Mouse (Mus musculus) testis, adult 2 months (tissue): ENCODE results near the gene Ripor2.

ENCODE experiments used
- CTCF ChIP-seq: fragments of 200-500 bp; IDR thresholded peaks from 2 replicates; pipeline ENCODE4 v1.5.1; 2012; ENCODE audit warnings: low read depth, mild to moderate bottlenecking, inconsistent platforms, low read length, moderate library complexity; ENCODE audit not compliant: control insufficient read depth, insufficient read depth, insufficient replicate concordance
- POLR2A ChIP-seq: fragments of 200-500 bp; IDR thresholded peaks from 2 replicates; pipeline ENCODE4 v1.6.1; 2012; ENCODE audit warnings: low read depth, mild to moderate bottlenecking, inconsistent platforms, low read length, moderate library complexity; ENCODE audit not compliant: control insufficient read depth

DNA sequence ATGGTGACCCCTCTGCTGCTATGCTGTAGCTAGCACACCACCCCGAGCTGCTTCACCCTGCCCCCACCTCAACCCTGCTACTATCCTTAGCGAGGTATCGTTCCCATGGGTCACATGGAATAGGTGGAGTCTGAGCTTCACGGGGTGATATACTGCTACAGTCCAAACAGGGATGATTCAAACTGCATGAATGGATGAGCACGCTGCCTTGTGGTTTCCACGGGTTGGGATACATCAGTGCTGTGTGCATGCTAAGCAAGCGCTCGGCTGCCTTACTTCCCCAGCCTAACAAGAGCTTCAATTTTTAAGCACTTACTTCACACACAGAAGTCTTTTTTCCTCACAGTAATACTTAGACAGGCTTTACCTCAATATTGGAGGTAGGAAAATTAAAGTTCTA is 168.8 kb downstream of the Ripor2 start:
- no peak for TF ChIP-seq POLR2A
- TF ChIP-seq CTCF = no peak
